Mouse (Mus musculus) CD4-positive naive resting alpha-beta T cell, adult 76 days (primary cell): ENCODE measurements around the gene Atp6v1a. TPM values are rescaled to one million over a fixed set of nuclear protein-coding genes. Genes with fewer than 3 reads are reported as not detected.

ENCODE experiments used
- total RNA-seq: library from RNA; stranded (reverse); gene quantifications from one replicate; pipeline ENCODE4 v1.2.4, GENCODE M21; 2023

Atp6v1a gene
- 31.9 TPM for total RNA-seq

DNA sequence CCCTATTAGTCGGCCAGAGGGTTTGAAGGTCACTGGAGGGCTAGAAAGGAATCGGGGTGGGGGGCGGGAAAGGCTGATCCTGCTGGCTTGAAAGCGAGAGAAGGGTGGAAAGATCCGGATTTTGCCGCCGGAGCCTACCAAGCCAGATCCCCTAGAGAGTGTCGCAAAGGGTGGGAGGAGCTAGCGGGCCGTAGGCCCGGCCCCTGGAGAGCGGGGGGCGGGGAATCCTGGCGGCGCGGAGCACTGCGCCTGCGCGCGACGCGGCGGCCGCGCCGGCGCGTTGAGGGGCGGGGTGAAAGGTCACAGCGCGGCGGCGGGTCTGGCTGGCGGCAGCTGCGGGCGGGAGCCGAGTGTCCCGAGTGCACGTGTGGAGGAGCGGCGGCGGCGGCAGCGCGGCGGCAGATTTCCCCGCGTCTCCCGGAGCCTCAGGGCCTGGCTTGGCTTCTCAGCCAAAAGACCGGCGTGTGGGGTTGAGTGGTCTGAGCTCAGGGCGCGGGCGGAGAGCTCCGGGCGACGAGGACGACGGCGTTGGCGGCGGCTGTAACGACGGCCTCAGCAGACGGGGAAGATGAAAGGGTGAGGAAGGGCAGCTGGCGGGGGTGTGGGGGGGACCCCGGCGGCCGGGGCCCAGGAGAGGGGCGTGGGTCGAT lies at the start of gene Atp6v1a, which contains the start of gene Naa50:
Atp6v1a (minus strand) TSS at position 170 of the 650 bp plus-strand sequence.
Naa50 (plus strand) TSS at position 295 of the 650 bp plus-strand sequence.

DNA sequence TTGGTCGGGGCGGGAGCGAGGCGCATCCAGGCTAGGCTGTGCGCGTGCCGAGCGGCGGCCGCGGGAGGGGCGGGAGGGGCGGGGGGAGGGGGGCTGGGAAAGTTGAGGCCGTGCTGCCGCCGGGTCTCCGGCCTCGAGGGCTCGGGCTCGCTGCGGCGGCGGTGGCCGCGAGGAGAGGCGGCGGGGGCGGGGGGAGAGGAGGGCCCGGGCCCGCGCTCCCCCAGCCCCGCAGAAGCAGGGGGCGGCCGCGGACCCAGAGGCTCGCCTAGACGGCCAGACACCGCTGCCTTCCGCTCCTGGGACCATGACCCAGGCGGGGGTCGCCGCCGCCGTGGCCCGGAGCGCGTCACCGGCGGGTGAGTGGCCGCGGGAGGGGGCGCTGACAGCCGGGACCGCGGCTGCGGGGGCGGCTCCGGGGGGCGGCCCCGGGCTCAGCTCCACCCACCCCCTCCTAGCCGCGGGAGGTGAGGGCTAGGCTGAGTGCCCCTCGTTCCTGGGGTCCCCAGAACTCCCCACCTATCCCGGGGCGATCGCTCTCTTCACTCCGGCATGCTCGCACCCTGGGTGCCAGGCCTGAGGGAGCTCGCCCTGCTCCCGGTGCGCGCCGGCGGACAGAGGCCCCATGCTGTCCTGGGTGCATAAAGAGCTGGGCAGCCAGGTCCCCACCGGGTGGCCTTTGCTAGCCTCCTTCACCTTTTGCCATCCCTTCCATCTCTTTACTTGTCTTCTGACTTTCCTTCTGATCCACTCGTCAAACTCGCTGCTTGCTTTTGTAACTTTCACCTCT lies 33.8 kb upstream of the Atp6v1a start, which contains the start of gene Usf3:
Usf3 (plus strand) TSS at position 92 of the 787 bp plus-strand sequence.

GRCm38 (mm10) chr16:44063025-44063894 lies 76.2 kb downstream of the Atp6v1a start, which contains the start of gene Gramd1c:
TSS of gene Gramd1c (minus strand) at chr16:44063345.

Other genes starting within 250 kb of the Atp6v1a start
- gene Ccdc191, start 249.9 kb downstream of the Atp6v1a start, total RNA-seq: 5.6 TPM
- 54.7 TPM for gene Qtrt2, start 212.9 kb downstream of the Atp6v1a start, total RNA-seq
- gene Zdhhc23, start 159.9 kb downstream of the Atp6v1a start, total RNA-seq: 6.8 TPM
- 2.6 TPM for gene Gramd1c, start 76.4 kb downstream of the Atp6v1a start, total RNA-seq
- 32.4 TPM for gene Naa50, start 125 bp upstream of the Atp6v1a start, total RNA-seq
- gene Usf3, start 33.5 kb upstream of the Atp6v1a start, total RNA-seq: 19.1 TPM
- gene Sidt1, start 193.5 kb upstream of the Atp6v1a start, total RNA-seq: 164 TPM
- gene Spice1, start 207.4 kb upstream of the Atp6v1a start, total RNA-seq: 54.1 TPM